Mouse (Mus musculus) neural tube, embryonic 13.5 days (tissue): Measurements from ENCODE around the gene Nol4l. TPM values are rescaled to one million over a fixed set of nuclear protein-coding genes. Genes with fewer than 3 reads are reported as not detected.

Experiments used
- ATAC-seq: fragments of 200-750 bp; cut with Nextera tagmentation; 2 replicates; pipeline ENCODE4 v1.8.0; 2017; ENCODE audit warnings: low read depth, mild to moderate bottlenecking, moderate TSS enrichment, moderate library complexity
- H3K27ac ChIP-seq: fragments of 300-500 bp; sonication (generic); replicated peaks from 2 replicates; pipeline ENCODE4 v1.5.1; 2015; ENCODE audit warnings: moderate library complexity, mild to moderate bottlenecking, inconsistent platforms
- H3K27me3 ChIP-seq: fragments of 300-500 bp; sonication (generic); 2 replicates; pipeline ENCODE4 v1.6.1; 2015; ENCODE audit warnings: mild to moderate bottlenecking, inconsistent platforms
- H3K36me3 ChIP-seq: fragments of 300-500 bp; sonication (generic); 2 replicates; pipeline ENCODE4 v1.6.1; 2015; ENCODE audit warnings: mild to moderate bottlenecking, inconsistent platforms
- H3K4me1 ChIP-seq: fragments of 300-500 bp; sonication (generic); replicated peaks from 2 replicates; pipeline ENCODE4 v1.6.1; 2015; ENCODE audit warnings: inconsistent platforms
- H3K4me2 ChIP-seq: fragments of 300-500 bp; sonication (generic); 2 replicates; pipeline ENCODE4 v1.6.1; 2015; ENCODE audit warnings: inconsistent platforms, mild to moderate bottlenecking, moderate library complexity
- H3K4me3 ChIP-seq: fragments of 300-500 bp; sonication (generic); 2 replicates; pipeline ENCODE4 v1.5.1; 2015; ENCODE audit warnings: mild to moderate bottlenecking, inconsistent platforms
- H3K9ac ChIP-seq: fragments of 300-500 bp; sonication (generic); 2 replicates; pipeline ENCODE4 v1.6.1; 2015; ENCODE audit warnings: moderate library complexity, mild to moderate bottlenecking, inconsistent platforms
- H3K9me3 ChIP-seq: fragments of 300-500 bp; sonication (generic); 2 replicates; pipeline ENCODE4 v1.6.1; 2016; ENCODE audit warnings: inconsistent platforms
- WGBS: fragments of 180-500 bp; shearing (Covaris S2); methylation state at CpG from one replicate; pipeline ENCODE4 v1.1.7; 2015; 5-methylcytosine and 5-hydroxymethylcytosine counted together
- polyA plus RNA-seq: library from polyadenylated mRNA; unstranded; fragments of >200 nt; fragmentation: Nextera tagmentation; extraction: Ambion mirVana; gene quantifications from 2 replicates; pipeline ENCODE4 v1.2.1, GENCODE M21; 2015

Gene Nol4l
- polyA plus RNA-seq, 1 experiment from 2014 or later = 40.8 TPM

DNA sequence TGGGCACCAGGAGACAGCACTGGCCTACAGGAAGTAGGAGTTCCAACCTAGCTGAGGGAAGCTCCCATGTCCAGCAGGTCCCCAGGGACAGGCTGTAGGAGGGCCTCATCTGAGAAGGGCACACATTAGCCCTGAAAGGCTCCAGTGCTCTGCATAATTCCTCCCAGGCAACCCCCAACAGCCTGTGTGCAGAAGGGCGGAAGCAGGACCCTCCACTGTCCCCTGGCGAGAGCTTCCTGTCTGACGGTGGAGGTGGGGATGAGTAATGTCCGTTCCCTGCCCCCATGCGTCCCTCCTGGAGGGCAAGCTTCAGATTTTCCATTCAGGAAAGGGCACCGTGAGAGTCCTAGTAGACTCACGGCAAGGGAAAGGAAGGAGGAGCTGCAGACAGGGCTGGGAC lies 97.3 kb downstream of the Nol4l start:
- H3K4me1 ChIP-seq = peaks cover 78% of the 10 kb centered on the region
- no peak for ATAC-seq
- no peak overlapping the region; the same call in 1 of the 2 replicates for H3K9ac ChIP-seq
- no peaks in the 10 kb centered on the region for H3K27me3 ChIP-seq
- peak overlapping the region; percentile 74; the same call in 1 of the 2 replicates for H3K27ac ChIP-seq
- H3K36me3 ChIP-seq = peaks cover 73% of the 10 kb centered on the region
- 5% methylated on average over 7 of the region's 7 CpGs for WGBS
- no peak overlapping the region for H3K4me2 ChIP-seq
- no peak overlapping the region for H3K4me3 ChIP-seq
- no peaks in the 10 kb centered on the region for H3K9me3 ChIP-seq

- ATAC-seq = no peak
- Histone ChIP-seq H3K4me2 (no peak overlapping the region), H3K27ac (no peak overlapping the region), H3K9ac (no peak overlapping the region), H3K4me3 (no peak overlapping the region), H3K9me3 (no peaks in the 10 kb centered on the region), H3K4me1 (peaks cover 75% of the 10 kb centered on the region), H3K36me3 (peaks cover 69% of the 10 kb centered on the region), H3K27me3 (no peaks in the 10 kb centered on the region)
- 89% methylated on average over 1 of the region's 1 CpGs for WGBS
Observed at GRCm38 (mm10) chr2:153430571-153430970, 99.2 kb downstream of the Nol4l start.

- Histone ChIP-seq H3K27ac (peak overlapping the region; percentile 43; the same call in 1 of the 2 replicates), H3K27me3 (no peaks in the 10 kb centered on the region), H3K4me3 (no peak overlapping the region), H3K9me3 (no peaks in the 10 kb centered on the region), H3K4me1 (peaks cover 75% of the 10 kb centered on the region), H3K36me3 (peaks cover 78% of the 10 kb centered on the region), H3K4me2 (no peak overlapping the region), H3K9ac (no peak overlapping the region)
- no peak for ATAC-seq
- 75% methylated on average over 2 of the region's 2 CpGs for WGBS
Observed at GRCm38 (mm10) chr2:153428485-153428884, 101.3 kb downstream of the Nol4l start.

DNA sequence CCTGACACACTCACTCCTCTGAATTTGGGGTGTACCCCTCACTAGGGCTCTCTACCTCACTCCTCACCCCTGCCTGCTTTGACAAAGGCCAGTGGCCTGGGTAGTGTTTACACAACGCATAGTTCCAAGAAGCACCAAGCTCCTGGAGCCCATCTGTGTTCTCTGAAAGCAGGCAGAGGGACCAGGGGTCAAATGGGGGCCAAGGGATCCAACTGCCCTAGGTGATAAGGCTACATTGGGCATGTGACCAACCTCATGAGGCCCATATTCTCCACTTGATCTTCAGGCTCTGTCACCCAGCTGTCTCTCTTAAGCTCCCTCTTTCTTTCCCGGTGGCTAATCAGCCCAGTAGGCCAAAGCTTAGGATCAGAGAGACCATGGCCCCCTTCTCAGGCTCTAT lies 102.8 kb downstream of the Nol4l start:
- ATAC-seq = no peak
- no peak overlapping the region for H3K4me3 ChIP-seq
- no peaks in the 10 kb centered on the region for H3K27me3 ChIP-seq
- H3K36me3 ChIP-seq = peaks cover 70% of the 10 kb centered on the region
- H3K27ac ChIP-seq = peak overlapping the region; percentile 86
- no peak overlapping the region for H3K9ac ChIP-seq
- no peaks in the 10 kb centered on the region for H3K9me3 ChIP-seq
- WGBS = 10% methylated on average over 2 of the region's 2 CpGs
- H3K4me1 ChIP-seq = peaks cover 75% of the 10 kb centered on the region
- no peak overlapping the region for H3K4me2 ChIP-seq

DNA sequence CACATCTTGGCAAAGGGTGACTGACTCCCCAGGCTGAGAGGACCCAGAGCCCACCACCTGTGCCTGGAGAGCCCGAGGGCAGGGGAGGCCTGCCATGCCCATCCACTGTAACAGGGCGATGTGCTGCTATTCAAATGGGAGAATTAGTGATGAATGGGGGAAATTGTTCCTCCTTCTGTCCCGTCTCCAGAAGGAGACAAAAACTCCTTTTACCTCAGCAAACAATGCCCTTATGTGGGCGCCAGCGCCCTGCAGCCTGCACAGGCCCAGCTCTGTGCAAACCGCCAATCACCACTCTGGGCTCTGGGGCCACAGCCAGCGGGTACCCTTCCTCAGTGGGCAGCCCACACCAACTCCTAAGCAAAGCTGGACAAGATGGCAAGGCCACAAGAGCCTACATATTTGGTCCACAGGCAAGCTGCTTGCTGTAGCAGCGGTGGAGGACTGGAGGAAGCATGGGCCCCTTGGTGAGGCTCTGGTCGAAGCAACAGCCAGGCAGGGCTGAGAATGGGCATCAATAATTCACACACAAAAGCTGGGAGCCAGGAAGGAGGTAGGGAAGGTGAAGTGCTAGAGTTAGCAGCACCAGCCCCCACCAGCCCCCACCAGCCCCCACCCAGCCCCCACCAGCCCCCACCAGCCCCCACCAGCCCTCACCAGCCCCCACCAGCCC lies 103.6 kb downstream of the Nol4l start:
- Histone ChIP-seq H3K27me3 (no peaks in the 10 kb centered on the region), H3K36me3 (peaks cover 63% of the 10 kb centered on the region), H3K4me3 (no peak overlapping the region), H3K4me2 (no peak overlapping the region), H3K27ac (peak overlapping the region; percentile 86), H3K9ac (0 out of 2 replicates have a peak overlapping the region, but pooled peaks have one; percentile 49), H3K4me1 (peaks cover 74% of the 10 kb centered on the region), H3K9me3 (no peaks in the 10 kb centered on the region)
- 11% methylated on average over 9 of the region's 9 CpGs for WGBS
- peak; percentile 81 for ATAC-seq

GRCm38 (mm10) chr2:153425124-153425844 lies 104.5 kb downstream of the Nol4l start:
- H3K27ac ChIP-seq = peak overlapping the region; percentile 86
- WGBS = 69% methylated on average over 4 of the region's 4 CpGs
- H3K9me3 ChIP-seq = no peaks in the 10 kb centered on the region
- peak; percentile 6; the same call in 1 of the 2 replicates for ATAC-seq
- H3K36me3 ChIP-seq = peaks cover 60% of the 10 kb centered on the region
- H3K27me3 ChIP-seq = no peaks in the 10 kb centered on the region
- H3K4me1 ChIP-seq = peaks cover 74% of the 10 kb centered on the region
- no peak overlapping the region for H3K9ac ChIP-seq
- no peak overlapping the region for H3K4me2 ChIP-seq
- H3K4me3 ChIP-seq = no peak overlapping the region

- Histone ChIP-seq H3K9ac (no peak overlapping the region), H3K36me3 (peaks cover 60% of the 10 kb centered on the region), H3K27ac (no peak overlapping the region), H3K4me2 (no peak overlapping the region), H3K27me3 (no peaks in the 10 kb centered on the region), H3K4me1 (peaks cover 74% of the 10 kb centered on the region), H3K4me3 (no peak overlapping the region), H3K9me3 (no peaks in the 10 kb centered on the region)
- ATAC-seq = no peak
- 85% methylated on average over 8 of the region's 8 CpGs for WGBS
Observed at GRCm38 (mm10) chr2:153424557-153424956, 105.2 kb downstream of the Nol4l start.

DNA sequence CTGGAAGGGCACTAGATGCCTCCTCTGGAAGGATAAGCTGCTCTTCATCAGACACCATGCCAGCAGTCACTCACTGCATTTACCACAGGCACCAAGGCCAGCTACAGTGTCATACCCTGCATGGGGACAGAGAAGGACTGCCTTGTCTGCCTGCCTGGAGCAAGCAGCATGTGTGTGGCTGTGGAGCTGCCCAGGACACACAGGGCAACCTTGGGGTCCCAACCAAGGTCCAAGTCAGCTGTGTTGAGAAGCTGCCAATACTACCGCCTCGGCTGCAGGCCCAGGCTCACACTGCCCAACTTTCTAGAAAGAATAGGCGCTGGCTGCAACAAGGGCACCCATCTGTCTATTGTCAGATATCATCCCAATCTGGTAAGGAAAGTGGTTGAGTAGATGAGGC lies 106.7 kb downstream of the Nol4l start:
- no peak for ATAC-seq
- Histone ChIP-seq H3K9ac (no peak overlapping the region), H3K27me3 (no peaks in the 10 kb centered on the region), H3K36me3 (peaks cover 60% of the 10 kb centered on the region), H3K4me3 (no peak overlapping the region), H3K27ac (no peak overlapping the region; the same call in 1 of the 2 replicates), H3K4me1 (peaks cover 60% of the 10 kb centered on the region), H3K4me2 (no peak overlapping the region), H3K9me3 (no peaks in the 10 kb centered on the region)
- WGBS = 67% methylated on average over 3 of the region's 3 CpGs

DNA sequence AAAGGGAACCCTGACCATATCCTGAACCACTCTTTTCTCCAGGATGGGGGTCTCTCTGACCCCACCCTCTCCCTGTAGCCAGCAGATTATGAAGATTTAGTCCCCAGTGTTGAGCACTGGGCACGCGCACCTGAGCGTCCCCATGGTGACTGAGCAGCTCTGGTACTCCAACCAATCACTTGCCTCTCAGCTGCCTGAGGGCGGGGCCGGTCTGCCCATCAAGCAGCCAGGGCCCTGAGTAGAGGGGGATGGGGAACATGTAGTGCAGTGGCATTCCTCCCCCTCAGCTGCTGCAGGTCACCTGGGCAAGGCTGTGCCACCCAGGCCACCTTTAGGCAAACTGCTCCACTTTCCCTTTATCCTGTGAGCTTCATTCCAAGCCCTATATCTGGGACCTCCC lies 107.7 kb downstream of the Nol4l start:
- H3K27me3 ChIP-seq = no peaks in the 10 kb centered on the region
- H3K9me3 ChIP-seq = no peaks in the 10 kb centered on the region
- ATAC-seq = peak; percentile 34; the same call in 1 of the 2 replicates
- H3K36me3 ChIP-seq = peaks cover 68% of the 10 kb centered on the region
- no peak overlapping the region for H3K4me3 ChIP-seq
- WGBS = 23% methylated on average over 5 of the region's 5 CpGs
- H3K4me1 ChIP-seq = peaks cover 50% of the 10 kb centered on the region
- H3K9ac ChIP-seq = no peak overlapping the region
- H3K27ac ChIP-seq = 0 out of 2 replicates have a peak overlapping the region, but pooled peaks have one; percentile 19
- no peak overlapping the region for H3K4me2 ChIP-seq

DNA sequence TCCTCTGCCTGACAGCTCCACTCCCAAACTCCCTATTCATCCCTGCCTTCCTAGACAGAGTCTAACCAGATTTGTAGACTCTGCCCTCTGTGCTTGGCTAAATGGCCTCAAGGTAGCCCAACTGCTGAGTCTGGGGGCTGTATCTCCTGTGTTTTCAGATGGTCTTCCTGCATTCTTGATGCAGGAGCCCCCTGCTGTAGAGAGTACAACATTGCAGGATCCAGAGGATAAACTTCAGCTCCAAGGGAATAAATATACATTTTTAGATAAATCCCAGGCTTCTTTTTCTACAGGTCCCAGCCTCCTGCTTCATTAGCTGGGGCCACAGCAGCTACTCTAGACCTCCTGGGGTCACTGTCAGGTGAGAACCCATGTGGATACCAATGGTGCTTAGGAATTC lies 108.5 kb downstream of the Nol4l start:
- no peak overlapping the region for H3K4me2 ChIP-seq
- no peak overlapping the region for H3K9ac ChIP-seq
- peaks cover 76% of the 10 kb centered on the region for H3K36me3 ChIP-seq
- no peaks in the 10 kb centered on the region for H3K9me3 ChIP-seq
- peaks cover 44% of the 10 kb centered on the region for H3K4me1 ChIP-seq
- H3K27ac ChIP-seq = no peak overlapping the region
- no peaks in the 10 kb centered on the region for H3K27me3 ChIP-seq
- ATAC-seq = no peak
- H3K4me3 ChIP-seq = no peak overlapping the region

GRCm38 (mm10) chr2:153418381-153418780 lies 111.4 kb downstream of the Nol4l start:
- no peaks in the 10 kb centered on the region for H3K9me3 ChIP-seq
- peaks cover 79% of the 10 kb centered on the region for H3K36me3 ChIP-seq
- WGBS = 75% methylated on average over 1 of the region's 1 CpGs
- no peak overlapping the region for H3K9ac ChIP-seq
- H3K4me1 ChIP-seq = peaks cover 16% of the 10 kb centered on the region
- ATAC-seq = no peak
- H3K27ac ChIP-seq = no peak overlapping the region
- H3K4me2 ChIP-seq = no peak overlapping the region
- no peak overlapping the region for H3K4me3 ChIP-seq
- no peaks in the 10 kb centered on the region for H3K27me3 ChIP-seq

- H3K27me3 ChIP-seq = no peaks in the 10 kb centered on the region
- no peak overlapping the region for H3K4me2 ChIP-seq
- no peak for ATAC-seq
- H3K9ac ChIP-seq = no peak overlapping the region
- no peak overlapping the region for H3K4me3 ChIP-seq
- no peak overlapping the region for H3K27ac ChIP-seq
- no peaks in the 10 kb centered on the region for H3K9me3 ChIP-seq
- WGBS = 94% methylated on average over 12 of the region's 12 CpGs
- peaks cover 80% of the 10 kb centered on the region for H3K36me3 ChIP-seq
- H3K4me1 ChIP-seq = peaks cover 10% of the 10 kb centered on the region
Observed at GRCm38 (mm10) chr2:153417841-153418240, 111.9 kb downstream of the Nol4l start.
